Mouse (Mus musculus): ENCODE results near the gene Polr2j. TPM values are rescaled to one million over a fixed set of nuclear protein-coding genes. Genes with fewer than 3 reads are reported as not detected.

The Polr2j gene
- polyA plus RNA-seq, 1 experiment from 2014 or later: 217 TPM

GRCm38 (mm10) chr5:136137658-136138274, 21.3 kb downstream of the Polr2j start:
- Histone ChIP-seq H3K9me3 (ENCODE audit: low read depth, low read length) (no peaks in the 10 kb centered on the region), H3K36me3 (ENCODE audit: insufficient read depth) (peaks cover 49% of the 10 kb centered on the region), H3K27me3 (ENCODE audit: insufficient read depth, low read length) (no peaks in the 10 kb centered on the region), H3K4me3 (ENCODE audit: low read depth, low read length) (no peak overlapping the region), H3K9ac (no peak overlapping the region), H3K4me1 (ENCODE audit: insufficient read depth) (no peaks in the 10 kb centered on the region), H3K4me2 (no peak overlapping the region), H3K27ac (ENCODE audit: low read depth) (no peak overlapping the region)
- TF ChIP-seq CTCF (IDR thresholded peaks at IDR 0.05; ENCODE audit: low read depth): peak; percentile 63
- peak; percentile 63 for DNase-seq
- WGBS: 76% methylated on average over 13 of the region's 13 CpGs
- no peak for ATAC-seq (ENCODE audit: insufficient read depth)

- Histone ChIP-seq H3K4me2 (no peak overlapping the region), H3K27ac (ENCODE audit: low read depth) (no peak overlapping the region), H3K36me3 (ENCODE audit: insufficient read depth) (peaks cover 39% of the 10 kb centered on the region), H3K9me3 (ENCODE audit: low read depth, low read length) (no peaks in the 10 kb centered on the region), H3K4me1 (ENCODE audit: insufficient read depth) (no peaks in the 10 kb centered on the region), H3K27me3 (ENCODE audit: insufficient read depth, low read length) (no peaks in the 10 kb centered on the region), H3K4me3 (ENCODE audit: low read depth, low read length) (no peak overlapping the region), H3K9ac (no peak overlapping the region)
- ATAC-seq (ENCODE audit: insufficient read depth) (no peak), DNase-seq (no peak)
- WGBS: 93% methylated on average over 13 of the region's 13 CpGs
- TF ChIP-seq CTCF (IDR thresholded peaks at IDR 0.05; ENCODE audit: low read depth): no peak
Measured at GRCm38 (mm10) chr5:136139393-136139792, 23.0 kb downstream of the Polr2j start.

GRCm38 (mm10) chr5:136140057-136140482, 23.6 kb downstream of the Polr2j start:
- Histone ChIP-seq H3K4me1 (ENCODE audit: insufficient read depth) (no peaks in the 10 kb centered on the region), H3K36me3 (ENCODE audit: insufficient read depth) (peaks cover 39% of the 10 kb centered on the region), H3K27ac (ENCODE audit: low read depth) (no peak overlapping the region), H3K4me3 (ENCODE audit: low read depth, low read length) (no peak overlapping the region), H3K9ac (no peak overlapping the region), H3K27me3 (ENCODE audit: insufficient read depth, low read length) (no peaks in the 10 kb centered on the region), H3K4me2 (no peak overlapping the region), H3K9me3 (ENCODE audit: low read depth, low read length) (no peaks in the 10 kb centered on the region)
- TF ChIP-seq CTCF (IDR thresholded peaks at IDR 0.05; ENCODE audit: low read depth): no peak
- whole genome bisulfite sequencing: 90% methylated on average over 10 of the region's 10 CpGs
- DNase-seq (no peak), ATAC-seq (ENCODE audit: insufficient read depth) (no peak)

GRCm38 (mm10) chr5:136142746-136143145, 26.3 kb downstream of the Polr2j start:
- WGBS: 85% methylated on average over 5 of the region's 5 CpGs
- Histone ChIP-seq H3K9ac (no peak overlapping the region), H3K4me1 (ENCODE audit: insufficient read depth) (no peaks in the 10 kb centered on the region), H3K27me3 (ENCODE audit: insufficient read depth, low read length) (no peaks in the 10 kb centered on the region), H3K27ac (ENCODE audit: low read depth) (no peak overlapping the region), H3K4me3 (ENCODE audit: low read depth, low read length) (no peak overlapping the region), H3K4me2 (no peak overlapping the region), H3K9me3 (ENCODE audit: low read depth, low read length) (no peaks in the 10 kb centered on the region), H3K36me3 (ENCODE audit: insufficient read depth) (peaks cover 39% of the 10 kb centered on the region)
- peak; percentile 15; the same call in 1 of the 2 replicates for TF ChIP-seq CTCF (IDR thresholded peaks at IDR 0.05; ENCODE audit: low read depth)
- DNase-seq (no peak), ATAC-seq (ENCODE audit: insufficient read depth) (no peak)

- WGBS: 87% methylated on average over 6 of the region's 6 CpGs
- Histone ChIP-seq H3K27me3 (ENCODE audit: insufficient read depth, low read length) (no peaks in the 10 kb centered on the region), H3K9me3 (ENCODE audit: low read depth, low read length) (no peaks in the 10 kb centered on the region), H3K36me3 (ENCODE audit: insufficient read depth) (peaks cover 36% of the 10 kb centered on the region), H3K9ac (no peak overlapping the region), H3K4me2 (no peak overlapping the region), H3K4me3 (ENCODE audit: low read depth, low read length) (no peak overlapping the region), H3K4me1 (ENCODE audit: insufficient read depth) (no peaks in the 10 kb centered on the region), H3K27ac (ENCODE audit: low read depth) (no peak overlapping the region)
- TF ChIP-seq CTCF (IDR thresholded peaks at IDR 0.05; ENCODE audit: low read depth): peak; percentile 42
- ATAC-seq (ENCODE audit: insufficient read depth) (no peak), DNase-seq (no peak)
Measured at GRCm38 (mm10) chr5:136143161-136143755, 26.8 kb downstream of the Polr2j start.

- no peak overlapping the region for H3K4me2 ChIP-seq
- H3K27ac ChIP-seq (ENCODE audit: low read depth): no peak overlapping the region
- H3K4me1 ChIP-seq (ENCODE audit: insufficient read depth): no peaks in the 10 kb centered on the region
- DNase-seq (no peak), ATAC-seq (ENCODE audit: insufficient read depth) (no peak)
- no peak overlapping the region for H3K9ac ChIP-seq
- no peak overlapping the region for H3K4me3 ChIP-seq (ENCODE audit: low read depth, low read length)
- WGBS: 51% methylated on average over 12 of the region's 12 CpGs
- no peaks in the 10 kb centered on the region for H3K27me3 ChIP-seq (ENCODE audit: insufficient read depth, low read length)
- no peaks in the 10 kb centered on the region for H3K9me3 ChIP-seq (ENCODE audit: low read depth, low read length)
- H3K36me3 ChIP-seq (ENCODE audit: insufficient read depth): peaks cover 20% of the 10 kb centered on the region
- TF ChIP-seq CTCF (IDR thresholded peaks at IDR 0.05; ENCODE audit: low read depth): no peak
Measured at GRCm38 (mm10) chr5:136144606-136145430, 28.4 kb downstream of the Polr2j start.

GRCm38 (mm10) chr5:136146936-136147335, 30.5 kb downstream of the Polr2j start:
- WGBS: 82% methylated on average over 1 of the region's 1 CpGs
- Histone ChIP-seq H3K27ac (ENCODE audit: low read depth) (no peak overlapping the region), H3K4me2 (no peak overlapping the region), H3K9me3 (ENCODE audit: low read depth, low read length) (no peaks in the 10 kb centered on the region), H3K9ac (no peak overlapping the region), H3K4me1 (ENCODE audit: insufficient read depth) (no peaks in the 10 kb centered on the region), H3K27me3 (ENCODE audit: insufficient read depth, low read length) (no peaks in the 10 kb centered on the region), H3K4me3 (ENCODE audit: low read depth, low read length) (no peak overlapping the region), H3K36me3 (ENCODE audit: insufficient read depth) (peaks cover 5% of the 10 kb centered on the region; the same call in 1 of the 2 replicates)
- DNase-seq (no peak), ATAC-seq (ENCODE audit: insufficient read depth) (no peak)
- no peak for TF ChIP-seq CTCF (IDR thresholded peaks at IDR 0.05; ENCODE audit: low read depth)
